Mouse (Mus musculus) CD4-positive naive resting alpha-beta T cell, adult 76 days (primary cell): ENCODE data around the gene Nop2. TPM values are rescaled to one million over a fixed set of nuclear protein-coding genes. Genes with fewer than 3 reads are reported as not detected.

Source experiments
- total RNA-seq: library from RNA; stranded (reverse); gene quantifications from one replicate; pipeline ENCODE4 v1.2.4, GENCODE M21; 2023

Gene Nop2
- total RNA-seq, result 31.9 TPM

DNA sequence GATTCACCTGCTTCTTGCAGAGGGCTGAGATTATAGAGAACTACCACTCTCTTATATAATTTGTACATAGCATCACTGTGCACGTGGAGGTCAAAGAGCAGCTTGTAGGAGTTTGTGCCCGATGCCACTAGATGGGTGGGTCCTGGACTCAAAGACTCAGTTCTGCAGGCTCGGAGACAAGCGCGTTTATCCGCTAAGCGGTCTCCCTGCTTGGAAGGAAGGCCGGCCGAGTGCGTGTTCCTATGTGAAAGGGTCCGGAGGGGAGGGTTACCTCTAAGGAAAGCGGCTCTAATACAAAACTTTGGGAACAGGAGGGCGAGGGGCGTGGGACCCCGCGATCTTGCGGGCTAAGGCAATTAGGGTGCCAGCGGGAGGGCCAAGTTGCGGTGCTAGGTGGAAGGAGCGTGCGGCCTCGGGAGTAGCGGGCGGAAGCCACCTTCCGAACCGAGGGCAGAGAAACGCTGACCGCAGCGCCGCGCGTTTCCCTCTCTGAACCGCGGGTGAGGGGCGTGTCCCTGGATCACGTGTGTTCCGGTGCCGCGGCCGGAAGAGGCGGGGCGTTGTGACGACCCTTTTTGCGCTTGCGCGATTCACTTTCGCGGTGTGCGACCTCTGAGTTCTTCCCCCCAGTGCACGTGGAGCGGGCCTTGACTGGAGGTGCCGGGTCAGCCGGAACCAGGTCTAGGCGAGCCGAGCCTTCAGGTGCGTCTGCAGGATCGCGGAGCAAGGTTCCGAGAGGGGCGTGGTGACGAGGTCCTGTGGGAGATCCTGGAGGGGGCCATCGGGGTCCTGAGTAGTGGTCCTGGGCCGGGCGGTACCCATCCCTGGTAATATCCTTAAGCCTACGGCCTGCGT, at the start of gene Nop2:
Nop2 (plus strand) TSS at position 608 of the 855 bp plus-strand sequence.

DNA sequence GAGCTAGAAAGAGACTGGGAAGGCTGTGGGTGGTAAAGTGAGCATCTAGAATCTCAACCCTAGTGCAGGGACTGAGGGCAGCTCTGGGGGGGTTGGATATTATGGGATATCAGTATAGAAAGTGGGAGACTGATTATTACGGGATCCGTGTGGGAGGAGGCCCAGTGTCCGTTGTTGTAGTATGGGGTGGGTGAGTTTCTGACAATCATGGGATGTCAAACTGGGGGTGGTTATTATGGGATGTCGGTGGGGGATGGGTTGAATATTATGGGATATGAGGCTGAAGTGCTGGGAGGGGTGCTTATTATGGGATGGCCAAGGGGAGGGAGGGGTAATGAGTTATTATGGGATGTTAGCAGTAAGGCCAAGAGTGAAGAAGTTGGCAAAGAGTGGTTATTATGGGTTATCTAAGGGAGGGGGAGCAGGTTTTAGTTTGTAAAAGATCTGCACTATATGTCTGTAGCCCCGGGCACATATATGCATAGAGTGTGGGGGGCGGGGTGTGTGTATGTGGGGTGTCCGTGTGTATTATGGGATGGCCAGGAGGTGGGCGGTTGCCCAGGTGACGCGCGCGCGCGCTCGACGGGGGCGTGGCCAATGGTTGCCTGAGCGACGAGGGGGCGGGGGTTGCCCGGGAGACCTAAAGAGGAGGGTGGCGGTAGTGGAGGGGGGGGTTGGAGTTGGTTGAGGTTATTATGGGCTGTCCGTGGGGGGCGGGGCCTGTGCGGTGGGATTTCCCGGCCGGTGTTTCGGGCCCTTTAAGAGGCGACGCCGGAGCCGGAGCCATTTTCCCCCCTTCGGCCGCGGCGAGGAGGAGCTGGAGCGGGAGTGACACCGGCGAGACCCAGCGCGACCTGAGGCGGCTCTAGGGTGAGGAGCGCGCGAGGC, 36.1 kb upstream of the Nop2 start, which contains the start of gene Chd4:
Chd4 (plus strand) TSS at position 591 of the 888 bp plus-strand sequence.

DNA sequence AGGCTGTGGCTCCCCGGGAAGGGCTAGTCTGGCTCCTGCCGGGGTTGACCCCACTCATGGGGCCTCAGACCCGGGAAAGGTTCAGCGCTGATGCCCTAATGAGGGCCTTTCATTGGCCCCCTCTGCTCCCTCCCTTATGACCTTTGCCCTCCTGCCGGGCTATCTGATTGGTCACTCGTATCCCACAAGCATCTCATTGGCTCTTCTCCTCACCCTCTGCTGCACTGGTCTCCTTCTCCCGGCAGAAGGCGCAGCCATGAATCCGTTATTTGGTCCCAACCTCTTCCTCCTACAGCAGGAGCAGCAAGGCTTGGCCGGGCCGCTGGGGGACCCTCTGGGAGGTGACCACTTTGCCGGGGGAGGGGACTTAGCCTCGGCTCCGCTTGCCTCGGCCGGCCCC, 13.3 kb downstream of the Nop2 start, which contains the start of gene Iffo1:
Iffo1 (plus strand) TSS at position 241 of the 400 bp plus-strand sequence.

GRCm38 (mm10) chr6:125166051-125166751, 34.5 kb downstream of the Nop2 start, which contains the start of gene Gapdh:
Gene Gapdh (minus strand): TSS chr6:125166467.

DNA sequence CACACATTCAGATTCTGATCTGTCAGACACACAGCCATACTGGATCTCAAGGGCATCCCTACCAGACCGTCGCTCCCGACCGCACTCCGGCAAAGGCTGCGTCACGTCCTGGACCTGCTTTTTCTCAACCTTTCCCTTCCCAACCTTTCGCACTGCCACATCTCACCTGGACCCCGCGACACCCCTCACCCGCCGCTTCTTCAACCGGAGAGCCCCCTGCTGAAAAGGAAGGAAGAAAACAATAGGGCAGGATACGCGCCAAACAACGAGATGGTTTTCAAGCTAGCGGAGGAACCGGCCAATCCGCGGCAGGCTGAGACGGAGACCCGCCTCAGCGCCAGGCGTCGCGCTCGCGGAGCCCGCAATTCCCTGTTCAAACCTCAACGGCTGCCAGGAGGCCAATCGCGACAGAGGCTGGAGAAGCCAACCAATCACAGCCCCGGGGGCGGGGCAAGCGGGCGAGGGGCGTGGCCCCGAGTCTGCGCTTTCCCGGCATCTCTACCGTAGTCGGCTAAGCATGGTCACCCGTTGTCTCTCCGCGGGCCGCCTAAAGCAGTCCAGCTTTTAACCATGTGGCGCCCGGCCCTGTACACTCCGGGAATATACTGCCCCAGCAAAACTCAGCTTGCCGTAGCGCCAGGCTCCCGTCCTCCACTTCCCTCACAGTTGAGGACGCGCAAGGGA, 59.8 kb downstream of the Nop2 start, which contains the start of the genes Ncapd2 and Mrpl51:
Ncapd2 (minus strand) TSS at position 370 of the 684 bp plus-strand sequence.
Mrpl51 (plus strand) TSS at position 470 of the 684 bp plus-strand sequence.

Other genes with a start within 250 kb of the Nop2 start
- gene Cd4, start 243.7 kb upstream of the Nop2 start, total RNA-seq, result 401 TPM
- gene Lag3, start 220.2 kb upstream of the Nop2 start, total RNA-seq, result 2.6 TPM
- 60.5 TPM for gene Ptms, start 211.8 kb upstream of the Nop2 start, total RNA-seq
- gene Mlf2, start 200.5 kb upstream of the Nop2 start, total RNA-seq, result 72.1 TPM
- 40.5 TPM for gene Cops7a, start 166.4 kb upstream of the Nop2 start, total RNA-seq
- gene Pianp, start 135.2 kb upstream of the Nop2 start, total RNA-seq, result 1.1 TPM
- 79.4 TPM for gene Zfp384, start 122.8 kb upstream of the Nop2 start, total RNA-seq
- 72.1 TPM for gene Ing4, start 92.1 kb upstream of the Nop2 start, total RNA-seq
- 10.1 TPM for gene Acrbp, start 82.2 kb upstream of the Nop2 start, total RNA-seq
- 12.8 TPM for gene Lpar5, start 64.0 kb upstream of the Nop2 start, total RNA-seq
- gene Chd4, start 35.9 kb upstream of the Nop2 start, total RNA-seq, result 269 TPM
- gene Iffo1, start 13.3 kb downstream of the Nop2 start, total RNA-seq, result 32.4 TPM
- gene Gapdh, start 34.6 kb downstream of the Nop2 start, total RNA-seq, result 445 TPM
- 28.7 TPM for gene Ncapd2, start 59.8 kb downstream of the Nop2 start, total RNA-seq
- gene Mrpl51, start 59.9 kb downstream of the Nop2 start, total RNA-seq, result 19.4 TPM
- 95.8 TPM for gene Vamp1, start 83.6 kb downstream of the Nop2 start, total RNA-seq
- 29.7 TPM for gene Tapbpl, start 100.0 kb downstream of the Nop2 start, total RNA-seq
- 174 TPM for gene Cd27, start 105.1 kb downstream of the Nop2 start, total RNA-seq
- not detected for gene Tuba3a, start 154.1 kb downstream of the Nop2 start, total RNA-seq
- gene Ltbr, start 182.0 kb downstream of the Nop2 start, total RNA-seq, result 0.88 TPM
- not detected for gene Scnn1a, start 188.8 kb downstream of the Nop2 start, total RNA-seq
- gene Tnfrsf1a, start 217.5 kb downstream of the Nop2 start, total RNA-seq, result 71.1 TPM
- gene Plekhg6, start 248.9 kb downstream of the Nop2 start, total RNA-seq, result not detected